Mouse (Mus musculus) ES-Bruce4 (cell line): ENCODE results near the gene Klf15. TPM values are rescaled to one million over a fixed set of nuclear protein-coding genes. Genes with fewer than 3 reads are reported as not detected.

ENCODE experiments used
- H3K27ac ChIP-seq: 2 replicates; pipeline ENCODE4 v1.5.1; 2012; ENCODE audit warnings: low read length, inconsistent platforms; ENCODE audit not compliant: insufficient read depth
- H3K27me3 ChIP-seq: 2 replicates; pipeline ENCODE4 v1.6.1; 2012; ENCODE audit warnings: mild to moderate bottlenecking, low read length, inconsistent platforms; ENCODE audit not compliant: control insufficient read depth, poor library complexity, insufficient read depth, severe bottlenecking
- H3K36me3 ChIP-seq: 2 replicates; pipeline ENCODE4 v1.6.1; 2012; ENCODE audit warnings: inconsistent platforms, mild to moderate bottlenecking, low read length, moderate library complexity; ENCODE audit not compliant: control insufficient read depth, poor library complexity, insufficient read depth, severe bottlenecking
- H3K4me1 ChIP-seq: one replicate; pipeline ENCODE4 v1.8.1; 2011; ENCODE audit warnings: low read length; ENCODE audit not compliant: control insufficient read depth, insufficient read depth
- H3K4me3 ChIP-seq: 2 replicates; pipeline ENCODE4 v1.5.1; 2011; ENCODE audit warnings: low read depth, mild to moderate bottlenecking, low read length
- H3K9ac ChIP-seq: 2 replicates; pipeline ENCODE4 v1.6.1; 2012; ENCODE audit warnings: low read depth, mild to moderate bottlenecking, inconsistent platforms; ENCODE audit not compliant: poor library complexity, severe bottlenecking
- H3K9me3 ChIP-seq: replicated peaks from 2 replicates; pipeline ENCODE4 v1.6.1; 2012; ENCODE audit warnings: mild to moderate bottlenecking, low read length, inconsistent platforms; ENCODE audit not compliant: control insufficient read depth, poor library complexity, insufficient read depth, severe bottlenecking
- CTCF ChIP-seq: IDR thresholded peaks from one replicate; pipeline ENCODE4 v1.8.1; 2011; ENCODE audit warnings: low read depth, low read length
- EP300 ChIP-seq: IDR thresholded peaks from 2 replicates; pipeline ENCODE4 v1.6.1; 2011; ENCODE audit warnings: low read depth, low read length; ENCODE audit not compliant: insufficient read depth
- POLR2A ChIP-seq: IDR thresholded peaks from one replicate; pipeline ENCODE4 v1.8.1; 2011; ENCODE audit warnings: low read length; ENCODE audit not compliant: insufficient read depth
- polyA plus RNA-seq: library from polyadenylated mRNA; stranded (reverse); fragments of >200 nt; gene quantifications from 2 replicates; pipeline ENCODE4 v1.2.4, GENCODE M21; 2011; ENCODE audit warnings: low read depth; ENCODE audit not compliant: missing spikeins, insufficient read depth, insufficient read length

Gene Klf15
- polyA plus RNA-seq, 1 experiment: 7.4 TPM

DNA sequence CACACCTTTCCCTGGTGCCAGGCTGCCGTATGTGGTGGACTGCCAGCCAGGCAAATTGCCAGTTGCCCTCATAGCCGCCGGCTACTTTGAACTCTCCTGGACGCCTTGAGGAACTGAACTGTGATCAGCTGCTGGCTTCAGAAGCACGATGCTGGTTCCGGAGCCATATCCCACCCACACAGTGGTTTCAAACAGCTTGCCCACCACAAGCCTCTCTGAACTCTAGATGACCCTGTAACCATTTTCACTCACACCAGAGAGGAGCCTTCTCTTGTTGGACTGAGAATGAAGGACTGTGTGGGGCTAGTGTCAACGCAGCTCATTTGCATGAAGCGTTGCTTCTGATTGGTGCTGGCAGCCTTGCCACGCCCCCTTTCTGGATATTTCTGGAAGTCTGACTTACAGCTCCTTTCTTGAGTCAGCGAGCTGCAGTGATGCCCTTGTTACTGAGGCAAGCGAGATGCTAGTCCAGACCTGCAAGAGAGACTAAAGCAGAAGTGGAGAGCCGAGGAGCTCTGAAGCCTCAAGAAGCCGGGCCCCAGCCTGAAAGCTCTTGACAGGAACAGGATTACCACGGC lies 14.7 kb downstream of the Klf15 start:
- H3K27me3 ChIP-seq: no peaks in the 10 kb centered on the region
- H3K9me3 ChIP-seq: no peaks in the 10 kb centered on the region
- no peak overlapping the region for H3K9ac ChIP-seq
- H3K4me3 ChIP-seq: no peak overlapping the region
- TF ChIP-seq CTCF (no peak), POLR2A (no peak), EP300 (no peak)
- peaks cover 12% of the 10 kb centered on the region for H3K4me1 ChIP-seq
- H3K36me3 ChIP-seq: no peaks in the 10 kb centered on the region
- no peak overlapping the region for H3K27ac ChIP-seq

GRCm38 (mm10) chr6:90484249-90484648 lies 21.9 kb downstream of the Klf15 start:
- TF ChIP-seq POLR2A: no peak
- no peak for TF ChIP-seq CTCF
- no peak for TF ChIP-seq EP300
- Histone ChIP-seq H3K9ac (no peak overlapping the region), H3K27ac (no peak overlapping the region), H3K4me3 (no peak overlapping the region), H3K9me3 (no peaks in the 10 kb centered on the region), H3K27me3 (no peaks in the 10 kb centered on the region), H3K4me1 (peaks cover 4% of the 10 kb centered on the region), H3K36me3 (no peaks in the 10 kb centered on the region)

GRCm38 (mm10) chr6:90484876-90485275 lies 22.5 kb downstream of the Klf15 start:
- Histone ChIP-seq H3K36me3 (no peaks in the 10 kb centered on the region), H3K4me1 (peaks cover 4% of the 10 kb centered on the region), H3K9me3 (no peaks in the 10 kb centered on the region), H3K27ac (no peak overlapping the region), H3K9ac (no peak overlapping the region), H3K4me3 (no peak overlapping the region), H3K27me3 (no peaks in the 10 kb centered on the region)
- no peak for TF ChIP-seq CTCF
- no peak for TF ChIP-seq EP300
- no peak for TF ChIP-seq POLR2A

DNA sequence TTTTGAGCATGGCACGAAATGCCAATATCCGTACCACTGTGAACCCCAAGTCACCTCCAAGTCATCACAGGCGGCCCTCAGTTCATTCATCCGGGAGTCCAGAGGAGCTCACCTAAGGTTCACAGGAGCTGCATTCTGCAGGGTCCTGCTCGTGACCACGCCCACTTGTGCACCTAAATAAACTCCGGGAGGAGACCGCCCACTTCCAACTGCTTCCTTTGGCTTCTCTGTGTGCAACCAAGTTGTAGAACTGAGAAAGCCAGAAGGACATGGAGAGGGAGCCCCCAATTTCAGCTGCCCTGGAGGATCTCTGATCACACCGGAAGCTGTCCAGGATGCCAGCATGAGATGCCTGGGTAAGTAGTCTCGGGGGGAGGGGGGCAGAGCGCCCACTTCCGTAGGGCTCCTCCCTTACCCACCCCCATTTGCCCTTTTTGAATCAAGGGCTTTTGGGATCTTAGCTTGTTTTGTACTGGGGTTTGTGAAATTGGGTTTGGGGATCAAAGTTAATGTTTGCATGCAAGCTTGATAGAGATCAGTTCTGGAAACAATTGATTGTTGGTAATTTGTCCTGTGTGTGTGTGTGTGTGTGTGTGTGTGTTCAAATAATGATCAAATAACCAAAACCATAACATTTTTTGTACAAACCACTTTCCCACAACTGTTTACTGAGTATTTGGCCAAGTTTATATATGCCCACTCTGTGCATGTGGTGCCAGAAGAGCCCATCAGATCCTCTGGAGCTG lies 24.0 kb downstream of the Klf15 start, which contains the start of gene Aldh1l1:
Aldh1l1 (plus strand) TSS at position 252 of the 746 bp plus-strand sequence.
- peaks cover 2% of the 10 kb centered on the region for H3K4me1 ChIP-seq
- H3K36me3 ChIP-seq: no peaks in the 10 kb centered on the region
- no peak within 1 kb of the TSS for H3K9ac ChIP-seq
- H3K9me3 ChIP-seq: no peaks in the 10 kb centered on the region
- no peaks in the 10 kb centered on the region for H3K27me3 ChIP-seq
- no peak for TF ChIP-seq POLR2A
- TF ChIP-seq EP300: no peak
- no peak for TF ChIP-seq CTCF
- no peak within 1 kb of the TSS for H3K4me3 ChIP-seq
- H3K27ac ChIP-seq: no peak within 1 kb of the TSS

- no peak overlapping the region for H3K9ac ChIP-seq
- H3K36me3 ChIP-seq: no peaks in the 10 kb centered on the region
- H3K9me3 ChIP-seq: no peaks in the 10 kb centered on the region
- H3K27me3 ChIP-seq: no peaks in the 10 kb centered on the region
- TF ChIP-seq EP300: no peak
- TF ChIP-seq POLR2A: no peak
- no peak for TF ChIP-seq CTCF
- no peak overlapping the region for H3K27ac ChIP-seq
- peaks cover 2% of the 10 kb centered on the region for H3K4me1 ChIP-seq
- H3K4me3 ChIP-seq: no peak overlapping the region
Observed at GRCm38 (mm10) chr6:90487531-90487930, 25.2 kb downstream of the Klf15 start.

DNA sequence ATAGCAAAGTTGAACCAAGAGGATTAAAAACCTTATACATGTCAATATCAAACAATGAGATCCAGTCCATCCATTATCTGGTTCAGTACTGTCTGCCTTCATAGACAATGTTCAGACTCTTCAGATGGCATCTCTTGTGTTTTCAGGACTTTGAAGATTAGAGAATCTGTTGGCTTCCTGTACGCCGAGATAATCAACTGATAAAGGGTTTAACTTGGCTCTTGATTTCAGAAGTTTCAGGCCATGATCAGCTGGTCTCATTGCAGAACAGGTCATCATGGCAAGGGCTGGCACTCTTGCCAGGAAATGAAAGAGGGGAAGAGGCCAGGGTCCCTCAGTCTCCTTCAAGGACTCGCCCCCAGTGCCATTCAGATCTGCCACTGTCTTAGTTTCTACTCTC lies 27.2 kb downstream of the Klf15 start:
- Histone ChIP-seq H3K9me3 (no peaks in the 10 kb centered on the region), H3K4me3 (no peak overlapping the region), H3K4me1 (peaks cover 2% of the 10 kb centered on the region), H3K36me3 (no peaks in the 10 kb centered on the region), H3K9ac (no peak overlapping the region), H3K27me3 (no peaks in the 10 kb centered on the region), H3K27ac (no peak overlapping the region)
- TF ChIP-seq CTCF (no peak), EP300 (no peak), POLR2A (no peak)
